Mouse (Mus musculus): Measurements from ENCODE around the gene Map2k3. TPM values are rescaled to one million over a fixed set of nuclear protein-coding genes. Genes with fewer than 3 reads are reported as not detected.

Gene Map2k3
- polyA plus RNA-seq (2012; rRNA removed), result 13.1 and 17.1 TPM in 2 replicates

DNA sequence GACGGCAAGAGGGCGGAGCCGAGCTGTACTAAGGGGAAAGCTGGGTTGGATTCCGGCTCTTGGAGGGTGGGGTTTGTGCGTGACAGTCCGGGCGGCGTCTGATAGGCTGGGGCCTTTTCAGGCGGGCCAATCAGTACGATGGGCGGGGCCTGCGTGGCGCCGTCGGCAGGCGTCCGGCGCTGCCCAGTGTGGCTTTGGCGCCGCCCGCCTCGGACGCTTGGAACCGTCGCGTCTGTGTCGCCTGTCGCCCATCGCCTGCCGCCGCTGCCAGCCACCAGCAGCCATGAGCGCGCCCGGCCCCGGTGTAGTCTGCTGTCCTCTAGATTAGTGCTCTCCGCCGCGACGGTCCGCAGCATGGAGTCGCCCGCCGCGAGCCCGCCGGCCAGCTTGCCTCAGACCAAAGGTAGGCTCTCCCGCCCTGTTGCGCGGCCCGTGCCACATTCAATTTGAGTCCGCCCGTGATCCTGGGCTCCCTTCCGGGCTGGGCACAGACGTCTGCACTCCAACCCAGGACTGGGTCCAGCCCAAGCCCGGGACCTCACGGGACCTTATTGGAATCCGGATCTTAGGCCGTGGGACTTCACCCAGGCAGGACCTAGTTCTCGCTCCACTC is at the start of gene Map2k3:
TSS of gene Map2k3 (plus strand) at position 165 of the 613 bp plus-strand sequence.

DNA sequence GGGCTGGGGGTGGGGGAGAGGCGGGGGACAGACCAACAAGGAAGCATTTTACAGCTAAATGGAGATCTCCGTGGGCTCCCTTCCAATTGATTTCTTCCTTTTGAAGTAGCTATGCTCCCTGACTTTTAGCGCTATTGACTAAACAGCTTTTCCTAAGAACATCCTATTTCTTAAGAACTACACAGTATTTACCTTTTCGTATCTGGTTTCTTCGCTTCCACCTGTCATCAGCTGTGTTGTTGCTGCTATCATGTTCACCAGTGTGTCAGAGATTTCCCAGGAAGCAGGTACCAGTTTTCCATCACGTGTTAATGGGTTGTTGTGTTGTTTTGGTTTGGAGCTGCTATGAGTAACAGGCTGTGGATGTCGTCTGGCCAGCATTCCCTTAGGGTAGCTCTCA is 17.3 kb upstream of the Map2k3 start, which contains the start of gene Natd1:
TSS of gene Natd1 (minus strand) at position 260 of the 400 bp plus-strand sequence.

Other genes with a start within 250 kb of the Map2k3 start
- gene Llgl1, start 232.3 kb upstream of the Map2k3 start, polyA plus RNA-seq (2012; rRNA removed), result 106 and 126 TPM in 2 replicates
- gene Flii, start 204.8 kb upstream of the Map2k3 start, polyA plus RNA-seq (2012; rRNA removed), result 149 and 150 TPM in 2 replicates
- gene Mief2, start 203.6 kb upstream of the Map2k3 start, polyA plus RNA-seq (2012; rRNA removed), result 22.6 and 23.9 TPM in 2 replicates
- gene Top3a, start 154.7 kb upstream of the Map2k3 start, polyA plus RNA-seq (2012; rRNA removed), result 11.9 TPM in 2 replicates
- gene Smcr8, start 154.5 kb upstream of the Map2k3 start, polyA plus RNA-seq (2012; rRNA removed), result 10.2 and 10.5 TPM in 2 replicates
- gene Shmt1, start 120.3 kb upstream of the Map2k3 start, polyA plus RNA-seq (2012; rRNA removed), result 11.7 and 16.3 TPM in 2 replicates
- gene Dhrs7b, start 101.4 kb upstream of the Map2k3 start, polyA plus RNA-seq (2012; rRNA removed), result 15.2 and 15.9 TPM in 2 replicates
- 73.6 and 80.0 TPM in 2 replicates for gene Tmem11, start 52.8 kb upstream of the Map2k3 start, polyA plus RNA-seq (2012; rRNA removed)
- 37.1 and 43.4 TPM in 2 replicates for gene Natd1, start 17.3 kb upstream of the Map2k3 start, polyA plus RNA-seq (2012; rRNA removed)
- gene Kcnj12, start 90.5 kb downstream of the Map2k3 start, polyA plus RNA-seq (2012; rRNA removed), result 3.2 and 4.9 TPM in 2 replicates
- 1.9 and 2.3 TPM in 2 replicates for gene Tnfrsf13b, start 194.7 kb downstream of the Map2k3 start, polyA plus RNA-seq (2012; rRNA removed)
- 242 and 252 TPM in 2 replicates for gene Usp22, start 243.0 kb downstream of the Map2k3 start, polyA plus RNA-seq (2012; rRNA removed)

Data from central nervous system, embryonic 14 days (tissue).